ENCODE assay signal across 8 mouse cellular contexts in the genomic region with DNA sequence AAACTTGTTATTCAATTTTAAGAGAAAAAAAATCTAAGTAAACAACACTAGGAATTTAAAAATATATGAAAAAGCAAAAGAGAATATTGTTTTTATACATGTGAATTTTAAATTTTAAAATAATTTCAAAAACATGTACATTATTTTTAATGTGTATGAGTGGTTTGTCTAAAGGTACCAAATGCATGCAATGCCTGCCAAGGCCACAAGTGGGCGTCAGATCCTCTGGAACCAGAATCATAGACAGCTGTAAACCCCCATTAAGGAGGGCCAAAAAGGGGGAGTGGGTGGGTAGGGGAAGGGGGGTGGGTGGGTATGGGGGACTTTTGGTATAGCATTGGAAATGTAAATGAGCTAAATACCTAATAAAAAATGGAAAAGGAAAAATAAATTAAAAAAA. TPM values are rescaled to one million over a fixed set of nuclear protein-coding genes. Genes with fewer than 3 reads are reported as not detected.
DNase-seq lines count a peak whose midpoint lies in the region; ATAC-seq and TF ChIP-seq lines count a peak whose summit lies in the region.

No protein-coding gene starts in this region.

- 0% methylated on average over 1 of the region's 1 CpGs for WGBS in heart, embryonic 12.5 days

- no peaks in the 10 kb centered on the region for H3K9me3 ChIP-seq in heart, embryonic 12.5 days (replicated peaks)
- no peaks in the 10 kb centered on the region for H3K9me3 ChIP-seq in CH12.LX (replicated peaks; ENCODE audit: low read length)

- no peak for TF ChIP-seq EP300 in CH12.LX (IDR thresholded peaks at IDR 0.05; ENCODE audit: low read length)

- no peaks in the 10 kb centered on the region for H3K27me3 ChIP-seq in heart, embryonic 12.5 days (replicated peaks)
- no peaks in the 10 kb centered on the region for H3K27me3 ChIP-seq in CH12.LX (replicated peaks)

- in situ Hi-C loops in CH12.LX (cut with MboI; ENCODE audit: low pct_ligation_motif_present, low pct_unique_long_range_greater_than_20kb, low sequenced_read_pairs) = loop anchor here (25.0 kb wide), 2 partner anchors 665 to 1015 kb away; no protein-coding TSS in a partner anchor

- H3K4me2 ChIP-seq in heart, embryonic 12.5 days = no peak overlapping the region
- H3K4me2 ChIP-seq in CH12.LX (ENCODE audit: insufficient read depth, low read depth, poor library complexity, severe bottlenecking) = no peak overlapping the region

- no peak overlapping the region for H3K9ac ChIP-seq in heart, embryonic 12.5 days
- no peak overlapping the region for H3K9ac ChIP-seq in CH12.LX (ENCODE audit: insufficient read depth, low read depth)

- ATAC-seq in heart, embryonic 12.5 days (ENCODE audit: insufficient number of reproducible peaks, low FRiP score) = no peak

- H3K4me3 ChIP-seq in heart, embryonic 12.5 days = no peak overlapping the region
- no peak overlapping the region for H3K4me3 ChIP-seq in CH12.LX (replicated peaks in 1 of 3; ENCODE audit: low read depth in 2 of 3, low read length in 2 of 3, poor library complexity in 1 of 3)

- peaks cover 3% of the 10 kb centered on the region for H3K4me1 ChIP-seq in heart, embryonic 12.5 days (replicated peaks)
- H3K4me1 ChIP-seq in CH12.LX (ENCODE audit: control insufficient read depth in 1 of 2, insufficient read depth in 2 of 2) = peaks cover 0 to 7% of the 10 kb centered on the region in 2 experiments; a peak in 2 of 4 replicates

- TF ChIP-seq POLR2A in CH12.LX (IDR thresholded peaks at IDR 0.05; ENCODE audit: low read depth, low read length) = no peak

- H3K79me2 ChIP-seq in CH12.LX (replicated peaks; ENCODE audit: control insufficient read depth, extremely low read depth, insufficient read depth, poor library complexity, severe bottlenecking) = no peaks in the 10 kb centered on the region; the same call in 1 of the 2 replicates

- peak; percentile 72 to 73 for TF ChIP-seq CTCF in CH12.LX (conservative IDR thresholded peaks at IDR 0.05 in 1 of 2, IDR thresholded peaks at IDR 0.05 in 1 of 2; ENCODE audit: low read depth in 2 of 2, low read length in 2 of 2)

- no peak overlapping the region for H3K27ac ChIP-seq in heart, embryonic 12.5 days (ENCODE audit: poor library complexity, severe bottlenecking)
- no peak overlapping the region for H3K27ac ChIP-seq in CH12.LX (ENCODE audit: insufficient read depth, low read depth)

- peak; percentile 46 for DNase-seq in heart, postnatal 4 days
- DNase-seq in 3T3-L1 (ENCODE audit: low read depth, low spot score) (peak; percentile 69), CH12.LX (ENCODE audit: extremely low read depth) (peak; percentile 70)
- DNase-seq in cerebellum, postnatal 36 days = peak; percentile 17 to 29
- DNase-seq in lung, adult 18-20 months = peak; percentile 18 to 26
- DNase-seq in thymus, postnatal 0 days (ENCODE audit: low spot score) = peak; percentile 57
- DNase-seq in urinary bladder, postnatal 4 days (ENCODE audit: low spot score in 2 of 2) = no peak

- no peaks in the 10 kb centered on the region for H3K36me3 ChIP-seq in heart, embryonic 12.5 days
- H3K36me3 ChIP-seq in CH12.LX (replicated peaks in 1 of 2; ENCODE audit: control insufficient read depth in 1 of 2, insufficient read depth in 1 of 2, low read length in 1 of 2) = peaks cover 0 to 15% of the 10 kb centered on the region in 2 experiments

- dilution Hi-C loops in CH12.LX (cut with MboI; ENCODE audit: extremely low pct_ligation_motif_present, extremely low pct_unique_long_range_greater_than_20kb, low sequenced_read_pairs) = no loop called here

- TF ChIP-seq RAD21 in CH12.LX (IDR thresholded peaks at IDR 0.05; ENCODE audit: low read depth, low read length) = peak; percentile 53

TF ChIP-seq in CH12.LX, 34 proteins besides CTCF, POLR2A, EP300 and RAD21:
- TF ChIP-seq SMC3 (IDR thresholded peaks at IDR 0.05; ENCODE audit: low read depth, low read length) (peak; percentile 59), IRF4 (IDR thresholded peaks at IDR 0.05; ENCODE audit: low read depth, low read length) (0 out of 2 replicates have a peak, but pooled peaks have one; percentile 18), ZNF384 (IDR thresholded peaks at IDR 0.05; ENCODE audit: low read depth, low read length) (peak; percentile 44; the same call in 1 of the 2 replicates), NELFE (IDR thresholded peaks at IDR 0.05; ENCODE audit: low read depth, low read length) (no peak), MAZ (IDR thresholded peaks at IDR 0.05; ENCODE audit: low read depth, low read length) (0 out of 2 replicates have a peak, but pooled peaks have one; percentile 22), ZMIZ1 (IDR thresholded peaks at IDR 0.05; ENCODE audit: low read depth, low read length) (no peak), MAFK (IDR thresholded peaks at IDR 0.05; ENCODE audit: insufficient replicate concordance, low read length) (no peak), MYC (IDR thresholded peaks at IDR 0.05; ENCODE audit: low read depth, low read length) (no peak)

RNA-seq across cellular contexts. Expression of gene Ndufaf2, which starts 31.3 kb away (rescaled TPM):
- 10 to 100 TPM; 23.4 to 23.9 TPM for total RNA-seq in heart, postnatal 4 days (2021)
- polyA plus RNA-seq in heart, embryonic 12.5 days (2016; fragmentation: Nextera tagmentation; extraction: Ambion mirVana) = 62.3 and 64.0 TPM in 2 replicates
- total RNA-seq in CH12.LX (2012; rRNA removed) (51.2 and 65.9 TPM in 2 replicates), CH12.LX (2014; rRNA removed) (37.1 and 55.3 TPM in 2 replicates)
- 117 and 161 TPM in 2 replicates for polyA plus RNA-seq in CH12.LX (2012; ENCODE audit: insufficient read length, low read depth)
- polyA plus RNA-seq in thymus, postnatal 0 days (2015; fragmentation: Nextera tagmentation; extraction: Ambion mirVana) = 44.3 and 53.6 TPM in 2 replicates

RNA-seq across cellular contexts. Expression of gene Ercc8, which starts 31.4 kb away (rescaled TPM):
- 10 to 100 TPM; 15.5 to 18.3 TPM for total RNA-seq in heart, postnatal 4 days (2021)
- polyA plus RNA-seq in heart, embryonic 12.5 days (2016; fragmentation: Nextera tagmentation; extraction: Ambion mirVana) = 10.2 and 12.5 TPM in 2 replicates
- 20.0 and 27.1 TPM in 2 replicates for total RNA-seq in CH12.LX (2012; rRNA removed)
- total RNA-seq in CH12.LX (2014; rRNA removed) = 29.4 and 32.2 TPM in 2 replicates
- polyA plus RNA-seq in CH12.LX (2012; ENCODE audit: insufficient read length, low read depth) = 20.7 and 23.0 TPM in 2 replicates
- 16.6 and 18.2 TPM in 2 replicates for polyA plus RNA-seq in thymus, postnatal 0 days (2015; fragmentation: Nextera tagmentation; extraction: Ambion mirVana)

Comparison
In these comparisons a context has a peak if more than half of its experiments do, and no peak if none do; other contexts are left out.
1. DNase-seq: peak in heart, postnatal 4 days (single experiment), 3T3-L1 (single experiment), CH12.LX (single experiment), cerebellum, postnatal 36 days (2 of 2), lung, adult 18-20 months (2 of 2) and thymus, postnatal 0 days (single experiment); none in urinary bladder, postnatal 4 days (0 of 2).